Mouse (Mus musculus): ENCODE results near the gene Dpm3. TPM values are rescaled to one million over a fixed set of nuclear protein-coding genes. Genes with fewer than 3 reads are reported as not detected.

Gene Dpm3
- polyA plus RNA-seq, 1 experiment from 2014 or later: 152 TPM

GRCm38 (mm10) chr3:89305551-89306325, 46.6 kb downstream of the Dpm3 start:
- Histone ChIP-seq H3K27ac (replicated peaks) (no peak overlapping the region), H3K27me3 (ENCODE audit: control insufficient read depth, insufficient read depth, low read length) (no peaks in the 10 kb centered on the region), H3K4me1 (replicated peaks; ENCODE audit: control insufficient read depth, insufficient read depth) (no peaks in the 10 kb centered on the region), H3K9ac (ENCODE audit: low read length) (no peak overlapping the region), H3K4me3 (ENCODE audit: low read depth, low read length) (no peak overlapping the region), H3K9me3 (ENCODE audit: control insufficient read depth, low read length) (no peaks in the 10 kb centered on the region), H3K4me2 (replicated peaks; ENCODE audit: low read depth) (no peak overlapping the region), H3K36me3 (ENCODE audit: control insufficient read depth, insufficient read depth, low read length) (no peaks in the 10 kb centered on the region)
- 59% methylated on average over 8 of the region's 8 CpGs for WGBS
- no peak for TF ChIP-seq EP300 (optimal IDR thresholded peaks at IDR 0.05)
- TF ChIP-seq CTCF (IDR thresholded peaks at IDR 0.05; ENCODE audit: low read depth): no peak
- peak; percentile 45; the same call in 1 of the 2 replicates for ATAC-seq (ENCODE audit: low FRiP score, low TSS enrichment)
- DNase-seq (ENCODE audit: low spot score): no peak

GRCm38 (mm10) chr3:89308089-89308488, 48.9 kb downstream of the Dpm3 start:
- no peaks in the 10 kb centered on the region for H3K4me1 ChIP-seq (replicated peaks; ENCODE audit: control insufficient read depth, insufficient read depth)
- ATAC-seq (ENCODE audit: low FRiP score, low TSS enrichment) (peak; percentile 78), DNase-seq (ENCODE audit: low spot score) (peak; percentile 79)
- no peaks in the 10 kb centered on the region for H3K27me3 ChIP-seq (ENCODE audit: control insufficient read depth, insufficient read depth, low read length)
- H3K4me3 ChIP-seq (ENCODE audit: low read depth, low read length): no peak overlapping the region
- H3K27ac ChIP-seq (replicated peaks): no peak overlapping the region
- 4% methylated on average over 9 of the region's 9 CpGs for WGBS
- no peaks in the 10 kb centered on the region for H3K36me3 ChIP-seq (ENCODE audit: control insufficient read depth, insufficient read depth, low read length)
- no peaks in the 10 kb centered on the region for H3K9me3 ChIP-seq (ENCODE audit: control insufficient read depth, low read length)
- no peak overlapping the region for H3K4me2 ChIP-seq (replicated peaks; ENCODE audit: low read depth)
- TF ChIP-seq EP300 (optimal IDR thresholded peaks at IDR 0.05) (no peak), CTCF (IDR thresholded peaks at IDR 0.05; ENCODE audit: low read depth) (peak; percentile 93)
- H3K9ac ChIP-seq (ENCODE audit: low read length): 0 out of 2 replicates have a peak overlapping the region, but pooled peaks have one; percentile 35

GRCm38 (mm10) chr3:89314340-89314739, 55.2 kb downstream of the Dpm3 start:
- no peak overlapping the region for H3K4me2 ChIP-seq (replicated peaks; ENCODE audit: low read depth)
- DNase-seq (ENCODE audit: low spot score) (no peak), ATAC-seq (ENCODE audit: low FRiP score, low TSS enrichment) (no peak)
- H3K27ac ChIP-seq (replicated peaks): 0 out of 2 replicates have a peak overlapping the region, but pooled peaks have one; percentile 13
- H3K4me1 ChIP-seq (replicated peaks; ENCODE audit: control insufficient read depth, insufficient read depth): peaks cover 2% of the 10 kb centered on the region; the same call in 1 of the 2 replicates
- no peaks in the 10 kb centered on the region for H3K9me3 ChIP-seq (ENCODE audit: control insufficient read depth, low read length)
- WGBS: 31% methylated on average over 5 of the region's 5 CpGs
- H3K36me3 ChIP-seq (ENCODE audit: control insufficient read depth, insufficient read depth, low read length): no peaks in the 10 kb centered on the region
- H3K27me3 ChIP-seq (ENCODE audit: control insufficient read depth, insufficient read depth, low read length): no peaks in the 10 kb centered on the region
- no peak overlapping the region; the same call in 1 of the 2 replicates for H3K9ac ChIP-seq (ENCODE audit: low read length)
- no peak overlapping the region for H3K4me3 ChIP-seq (ENCODE audit: low read depth, low read length)
- TF ChIP-seq EP300 (optimal IDR thresholded peaks at IDR 0.05): no peak
- TF ChIP-seq CTCF (IDR thresholded peaks at IDR 0.05; ENCODE audit: low read depth): no peak

GRCm38 (mm10) chr3:89314791-89315190, 55.6 kb downstream of the Dpm3 start:
- no peaks in the 10 kb centered on the region for H3K9me3 ChIP-seq (ENCODE audit: control insufficient read depth, low read length)
- ATAC-seq (ENCODE audit: low FRiP score, low TSS enrichment): 0 out of 2 replicates have a peak, but pooled peaks have one; percentile 3
- H3K9ac ChIP-seq (ENCODE audit: low read length): no peak overlapping the region; the same call in 1 of the 2 replicates
- TF ChIP-seq EP300 (optimal IDR thresholded peaks at IDR 0.05) (no peak), CTCF (IDR thresholded peaks at IDR 0.05; ENCODE audit: low read depth) (no peak)
- DNase-seq (ENCODE audit: low spot score): no peak
- 39% methylated on average over 2 of the region's 2 CpGs for WGBS
- H3K27ac ChIP-seq (replicated peaks): 0 out of 2 replicates have a peak overlapping the region, but pooled peaks have one; percentile 13
- H3K4me3 ChIP-seq (ENCODE audit: low read depth, low read length): no peak overlapping the region
- no peaks in the 10 kb centered on the region for H3K36me3 ChIP-seq (ENCODE audit: control insufficient read depth, insufficient read depth, low read length)
- no peaks in the 10 kb centered on the region for H3K27me3 ChIP-seq (ENCODE audit: control insufficient read depth, insufficient read depth, low read length)
- H3K4me2 ChIP-seq (replicated peaks; ENCODE audit: low read depth): no peak overlapping the region; the same call in 1 of the 2 replicates
- peaks cover 2% of the 10 kb centered on the region; the same call in 1 of the 2 replicates for H3K4me1 ChIP-seq (replicated peaks; ENCODE audit: control insufficient read depth, insufficient read depth)

GRCm38 (mm10) chr3:89315195-89315929, 56.2 kb downstream of the Dpm3 start:
- Histone ChIP-seq H3K9ac (ENCODE audit: low read length) (peak overlapping the region; percentile 50), H3K4me3 (ENCODE audit: low read depth, low read length) (peak overlapping the region; percentile 31), H3K4me1 (replicated peaks; ENCODE audit: control insufficient read depth, insufficient read depth) (peaks cover 5% of the 10 kb centered on the region), H3K27ac (replicated peaks) (0 out of 2 replicates have a peak overlapping the region, but pooled peaks have one; percentile 2), H3K36me3 (ENCODE audit: control insufficient read depth, insufficient read depth, low read length) (no peaks in the 10 kb centered on the region), H3K27me3 (ENCODE audit: control insufficient read depth, insufficient read depth, low read length) (no peaks in the 10 kb centered on the region), H3K9me3 (ENCODE audit: control insufficient read depth, low read length) (no peaks in the 10 kb centered on the region), H3K4me2 (replicated peaks; ENCODE audit: low read depth) (peak overlapping the region; percentile 57)
- WGBS: 8% methylated on average over 20 of the region's 26 CpGs
- ATAC-seq (ENCODE audit: low FRiP score, low TSS enrichment): peak; percentile 39
- DNase-seq (ENCODE audit: low spot score): peak; percentile 87
- peak; percentile 91 for TF ChIP-seq CTCF (IDR thresholded peaks at IDR 0.05; ENCODE audit: low read depth)
- TF ChIP-seq EP300 (optimal IDR thresholded peaks at IDR 0.05): no peak
